Mouse (Mus musculus): ENCODE measurements around the gene Mcu.

- TF ChIP-seq CTCF (IDR thresholded peaks at IDR 0.05; ENCODE audit: control insufficient read depth, insufficient read depth, low read length) (no peak), POLR2A (IDR thresholded peaks at IDR 0.05; ENCODE audit: borderline replicate concordance, control insufficient read depth, low read depth, low read length) (no peak)
Measured at GRCm38 (mm10) chr10:59562511-59562910, 54.0 kb downstream of the Mcu start.
